ENCODE assay signal across 8 mouse cellular contexts in the genomic region with DNA sequence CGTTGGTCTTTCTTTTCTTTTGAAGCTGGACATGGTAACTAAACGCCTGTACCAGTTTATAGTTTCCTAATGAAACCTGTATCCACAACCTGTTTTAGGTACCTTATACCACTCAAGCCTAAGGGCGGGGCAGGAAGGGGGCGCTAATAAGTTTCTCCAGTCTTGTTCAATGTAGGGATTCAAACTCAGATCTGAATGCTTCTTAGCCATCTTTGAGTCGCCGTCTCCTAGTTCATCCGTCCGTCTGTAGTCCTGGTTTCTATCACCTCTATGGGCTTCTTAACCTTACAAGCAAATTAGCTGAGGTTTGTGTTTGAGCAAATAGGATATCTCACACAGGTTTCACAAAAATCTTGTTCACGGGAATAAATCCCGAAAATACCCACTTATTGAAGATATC. TPM values are rescaled to one million over a fixed set of nuclear protein-coding genes. Genes with fewer than 3 reads are reported as not detected.
DNase-seq lines count a peak whose midpoint lies in the region; ATAC-seq lines count a peak whose summit lies in the region.

No protein-coding gene starts in this region.

- peak overlapping the region; percentile 100 for H3K4me3 ChIP-seq in megakaryocyte, embryonic 14.5 days (replicated peaks)
- peak overlapping the region; percentile 70 for H3K4me3 ChIP-seq in erythroblast, embryonic 14.5 days (replicated peaks)
- peak overlapping the region; percentile 97 for H3K4me3 ChIP-seq in midbrain, embryonic 13.5 days (replicated peaks)

- peak; percentile 26 for DNase-seq in kidney, postnatal 14 days
- no peak for DNase-seq in right cerebral cortex, postnatal 14 days
- no peak for DNase-seq in yolk sac, embryonic 10.5 days (ENCODE audit: low spot score)
- DNase-seq in adrenal gland, adult 18-20 months (ENCODE audit: low spot score in 2 of 2), result no peak

- ATAC-seq in megakaryocyte, adult 5-6 weeks (ENCODE audit: poor library complexity, severe bottlenecking), result no peak
- ATAC-seq in midbrain, embryonic 13.5 days, result no peak

- H3K4me1 ChIP-seq in megakaryocyte, embryonic 14.5 days, result peaks cover 71% of the 10 kb centered on the region
- peaks cover 72% of the 10 kb centered on the region for H3K4me1 ChIP-seq in erythroblast, embryonic 14.5 days (ENCODE audit: control insufficient read depth)
- peaks cover 57% of the 10 kb centered on the region for H3K4me1 ChIP-seq in midbrain, embryonic 13.5 days (replicated peaks)

- peak overlapping the region; percentile 96 for H3K27ac ChIP-seq in midbrain, embryonic 13.5 days

- no peaks in the 10 kb centered on the region for H3K27me3 ChIP-seq in megakaryocyte, embryonic 14.5 days (replicated peaks)
- no peaks in the 10 kb centered on the region for H3K27me3 ChIP-seq in erythroblast, embryonic 14.5 days (ENCODE audit: control insufficient read depth)
- no peaks in the 10 kb centered on the region for H3K27me3 ChIP-seq in midbrain, embryonic 13.5 days

- 10% methylated on average over 10 of the region's 10 CpGs for WGBS in midbrain, embryonic 13.5 days

- peak overlapping the region; percentile 95 for H3K9ac ChIP-seq in midbrain, embryonic 13.5 days (replicated peaks)

- no peaks in the 10 kb centered on the region for H3K9me3 ChIP-seq in megakaryocyte, embryonic 14.5 days
- no peaks in the 10 kb centered on the region for H3K9me3 ChIP-seq in erythroblast, embryonic 14.5 days (ENCODE audit: control insufficient read depth, low read length)
- H3K9me3 ChIP-seq in midbrain, embryonic 13.5 days, result no peaks in the 10 kb centered on the region

- peak overlapping the region; percentile 80 for H3K4me2 ChIP-seq in midbrain, embryonic 13.5 days (replicated peaks)

- H3K36me3 ChIP-seq in megakaryocyte, embryonic 14.5 days (replicated peaks; ENCODE audit: low read length), result peaks cover 15% of the 10 kb centered on the region
- peaks cover 35% of the 10 kb centered on the region for H3K36me3 ChIP-seq in erythroblast, embryonic 14.5 days (ENCODE audit: control insufficient read depth)
- no peaks in the 10 kb centered on the region for H3K36me3 ChIP-seq in midbrain, embryonic 13.5 days

RNA-seq across cellular contexts. Expression of a gene that starts 0.3 kb away (rescaled TPM):
- polyA plus RNA-seq in megakaryocyte, embryonic 14.5 days (2012; ENCODE audit: insufficient read depth, low replicate concordance), result 2.2 and 9.8 TPM in 2 replicates
- 6.2 and 7.1 TPM in 2 replicates for total RNA-seq in megakaryocyte, adult 5-6 weeks (2015)
- total RNA-seq in megakaryocyte, adult 5-6 weeks (2017), result 4.3 and 8.0 TPM in 2 replicates
- 0.02 and 0.07 TPM in 2 replicates for polyA plus RNA-seq in erythroblast, embryonic 14.5 days (2012)
- polyA plus RNA-seq in midbrain, embryonic 13.5 days (2015; fragmentation: Nextera tagmentation; extraction: Ambion mirVana), result 21.0 and 21.1 TPM in 2 replicates
- total RNA-seq in adrenal gland, adult 18-20 months (2021), result 10 to 100 TPM; 14.9 to 16.9 TPM

RNA-seq across cellular contexts. Expression of a gene that starts 3.3 kb away (rescaled TPM):
- polyA plus RNA-seq in megakaryocyte, embryonic 14.5 days (2012; ENCODE audit: insufficient read depth, low replicate concordance), result 3.7 and 13.6 TPM in 2 replicates
- 53.7 and 58.1 TPM in 2 replicates for total RNA-seq in megakaryocyte, adult 5-6 weeks (2015)
- total RNA-seq in megakaryocyte, adult 5-6 weeks (2017), result 52.4 and 59.6 TPM in 2 replicates
- 1.3 and 1.5 TPM in 2 replicates for polyA plus RNA-seq in erythroblast, embryonic 14.5 days (2012)
- polyA plus RNA-seq in midbrain, embryonic 13.5 days (2015; fragmentation: Nextera tagmentation; extraction: Ambion mirVana), result 109 and 116 TPM in 2 replicates
- 100 to 1,000 TPM in 1 of 2 experiments, 10 to 100 TPM in 1; 91.9 to 108 TPM for total RNA-seq in adrenal gland, adult 18-20 months (2021)

RNA-seq across cellular contexts. Expression of a gene that starts 15.6 kb away (rescaled TPM):
- 1.4 TPM in 1 of 2 replicates, not detected in the other for polyA plus RNA-seq in megakaryocyte, embryonic 14.5 days (2012; ENCODE audit: insufficient read depth, low replicate concordance)
- total RNA-seq in megakaryocyte, adult 5-6 weeks (2015), result not detected in 2 replicates
- 0.16 TPM in 1 of 2 replicates, not detected in the other for total RNA-seq in megakaryocyte, adult 5-6 weeks (2017)
- 1.0 and 1.1 TPM in 2 replicates for polyA plus RNA-seq in erythroblast, embryonic 14.5 days (2012)
- 0.12 and 0.15 TPM in 2 replicates for polyA plus RNA-seq in midbrain, embryonic 13.5 days (2015; fragmentation: Nextera tagmentation; extraction: Ambion mirVana)
- total RNA-seq in adrenal gland, adult 18-20 months (2021), result not detected
